ENCODE assay signal across 8 mouse cellular contexts in the genomic region with DNA sequence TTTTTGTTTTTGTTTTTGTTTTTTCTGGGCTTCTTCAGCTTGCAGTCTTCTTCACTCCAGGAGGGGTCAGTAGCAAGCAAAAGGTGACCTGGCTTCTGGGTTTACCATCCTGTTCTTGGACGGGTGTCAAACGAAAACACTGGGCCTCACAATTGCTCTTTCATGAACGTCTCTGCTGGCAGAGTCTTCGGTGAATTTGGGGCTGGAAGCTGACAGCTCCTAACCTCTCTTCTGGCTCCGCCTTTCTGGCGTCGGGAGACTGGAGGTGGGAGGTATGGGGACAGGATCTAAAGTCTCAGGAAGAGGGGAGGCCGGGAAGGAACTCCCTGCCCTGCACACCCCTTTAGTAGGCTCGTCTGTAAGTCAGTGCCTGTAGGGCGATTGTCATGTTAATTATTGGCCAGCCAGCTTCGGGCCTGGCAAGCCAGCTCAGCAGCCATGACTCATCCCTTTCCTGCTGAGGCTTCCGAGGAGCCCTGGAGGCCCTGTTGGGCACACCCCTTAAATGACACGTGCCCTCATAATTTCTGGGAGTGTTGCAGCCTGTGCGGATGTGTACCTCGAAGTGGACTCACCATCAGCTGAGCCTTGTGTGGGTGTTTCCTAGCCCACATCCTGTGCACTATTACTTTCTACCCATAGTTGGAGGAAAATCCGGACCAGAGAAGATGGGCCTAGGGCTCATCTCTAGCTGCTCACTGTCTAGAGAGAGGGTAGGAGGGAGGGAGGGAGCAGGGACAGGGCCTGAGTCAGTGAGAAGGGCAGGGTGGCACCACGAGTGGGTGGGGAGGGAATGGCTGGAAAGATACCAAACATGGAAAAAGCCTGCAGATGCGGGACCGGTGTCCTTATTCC.
DNase-seq lines count a peak whose midpoint lies in the region; ATAC-seq and TF ChIP-seq lines count a peak whose summit lies in the region.

No protein-coding gene starts in this region.

- no peaks in the 10 kb centered on the region for H3K36me3 ChIP-seq in intestine, postnatal 0 days (ENCODE audit: control insufficient read depth, insufficient read depth)
- no peaks in the 10 kb centered on the region for H3K36me3 ChIP-seq in limb, embryonic 15.5 days
- H3K36me3 ChIP-seq in midbrain, embryonic 15.5 days (replicated peaks): no peaks in the 10 kb centered on the region

- TF ChIP-seq CTCF in intestine, postnatal 0 days (IDR thresholded peaks at IDR 0.05; ENCODE audit: low read depth): peak; percentile 69

- H3K4me1 ChIP-seq in intestine, postnatal 0 days (replicated peaks; ENCODE audit: control insufficient read depth, insufficient read depth, low read length): no peaks in the 10 kb centered on the region
- peaks cover 15% of the 10 kb centered on the region for H3K4me1 ChIP-seq in limb, embryonic 15.5 days
- H3K4me1 ChIP-seq in midbrain, embryonic 15.5 days: peaks cover 6% of the 10 kb centered on the region; the same call in 1 of the 2 replicates

- peak overlapping the region; percentile 47 for H3K4me2 ChIP-seq in intestine, postnatal 0 days (replicated peaks; ENCODE audit: low read depth)
- H3K4me2 ChIP-seq in limb, embryonic 15.5 days: peak overlapping the region; percentile 36
- peak overlapping the region; percentile 29 for H3K4me2 ChIP-seq in midbrain, embryonic 15.5 days

- H3K9ac ChIP-seq in intestine, postnatal 0 days (ENCODE audit: low read depth, low read length): no peak overlapping the region
- no peak overlapping the region for H3K9ac ChIP-seq in limb, embryonic 15.5 days
- H3K9ac ChIP-seq in midbrain, embryonic 15.5 days: no peak overlapping the region

- WGBS in intestine, postnatal 0 days: 12% methylated on average over 19 of the region's 19 CpGs
- 15% methylated on average over 19 of the region's 19 CpGs for WGBS in limb, embryonic 15.5 days
- WGBS in midbrain, embryonic 15.5 days: 10% methylated on average over 19 of the region's 19 CpGs

- H3K4me3 ChIP-seq in intestine, postnatal 0 days (ENCODE audit: low read depth, low read length): no peak overlapping the region
- 0 out of 2 replicates have a peak overlapping the region, but pooled peaks have one; percentile 10 for H3K4me3 ChIP-seq in limb, embryonic 15.5 days
- H3K4me3 ChIP-seq in midbrain, embryonic 15.5 days: no peak overlapping the region

- peak; percentile 14 to 24 for DNase-seq in B cell, adult 2 months
- DNase-seq in adipocyte (ENCODE audit: low spot score): peak; percentile 97
- peak; percentile 66 for DNase-seq in embryo, embryonic 11 days
- peak; percentile 98 for DNase-seq in heart, adult 11 months
- DNase-seq in urinary bladder, adult 2 months (ENCODE audit: low spot score): peak; percentile 49

- H3K27ac ChIP-seq in intestine, postnatal 0 days (ENCODE audit: low read depth, low read length): peak overlapping the region; percentile 79
- H3K27ac ChIP-seq in limb, embryonic 15.5 days: peak overlapping the region; percentile 75
- peak overlapping the region; percentile 29; the same call in 1 of the 2 replicates for H3K27ac ChIP-seq in midbrain, embryonic 15.5 days

- H3K9me3 ChIP-seq in intestine, postnatal 0 days (ENCODE audit: control insufficient read depth): no peaks in the 10 kb centered on the region
- H3K9me3 ChIP-seq in limb, embryonic 15.5 days: no peaks in the 10 kb centered on the region
- 0 out of 2 replicates have a peak, but pooled peaks cover 7% of the 10 kb centered on the region for H3K9me3 ChIP-seq in midbrain, embryonic 15.5 days

- no peaks in the 10 kb centered on the region for H3K27me3 ChIP-seq in intestine, postnatal 0 days (replicated peaks; ENCODE audit: control insufficient read depth, insufficient read depth, low read length)
- H3K27me3 ChIP-seq in limb, embryonic 15.5 days: no peaks in the 10 kb centered on the region
- H3K27me3 ChIP-seq in midbrain, embryonic 15.5 days (replicated peaks): no peaks in the 10 kb centered on the region

- ATAC-seq in intestine, postnatal 0 days: peak; percentile 95
- ATAC-seq in limb, embryonic 15.5 days (ENCODE audit: insufficient number of reproducible peaks, low FRiP score, low TSS enrichment, low read depth): peak; percentile 84
- ATAC-seq in midbrain, embryonic 15.5 days (replicated peaks): peak; percentile 63

Comparison
In these comparisons a context has a peak if more than half of its experiments do, and no peak if none do; other contexts are left out.
1. DNase-seq: peak in every context shown above with its lines; median percentile 98 in heart, adult 11 months; 97 in adipocyte; 66 in embryo, embryonic 11 days; 49 in urinary bladder, adult 2 months; 19 in B cell, adult 2 months.
2. H3K27ac ChIP-seq: peak in every context shown above with its lines; median percentile 79 in intestine, postnatal 0 days; 75 in limb, embryonic 15.5 days; 29 in midbrain, embryonic 15.5 days.